Mouse (Mus musculus) CD4-positive helper T cell, adult 2 months (primary cell): ENCODE measurements at regions not wholly inside any gene's neighbourhood (a gene's known extent, or its start where the extent isn't known, plus 50 kb on each side); places are given as distances from the start of the nearest gene placed in this dataset.
A peak's percentile ranks its signal among the peaks of the same experiment; 100 is the strongest.

Source experiments
- DNase-seq: peaks from one replicate; pipeline ENCODE4 v3.0.0-alpha.2; 2012; ENCODE audit warnings: low read depth, missing footprints, low spot score

GRCm38 (mm10) chr2:124718985-124719384, 348.9 kb upstream of the Slc24a5 start:
- DNase-seq, result no peak

- DNase-seq, result peak; percentile 51
These were observed 348.0 kb upstream of the Slc24a5 start for GRCm38 (mm10) chr2:124719820-124720478.

- no peak for DNase-seq
These were observed 347.1 kb upstream of the Slc24a5 start for GRCm38 (mm10) chr2:124720593-124721445.

GRCm38 (mm10) chr2:124724171-124724570, 343.8 kb upstream of the Slc24a5 start:
- no peak for DNase-seq

- no peak for DNase-seq
These were observed 343.0 kb upstream of the Slc24a5 start for GRCm38 (mm10) chr2:124724827-124725480.

GRCm38 (mm10) chr2:124727979-124728378, 339.9 kb upstream of the Slc24a5 start:
- no peak for DNase-seq

GRCm38 (mm10) chr2:124732593-124732992, 335.3 kb upstream of the Slc24a5 start:
- peak; percentile 62 for DNase-seq

GRCm38 (mm10) chr2:124740848-124741247, 327.1 kb upstream of the Slc24a5 start:
- DNase-seq, result no peak

- no peak for DNase-seq
These were observed 325.0 kb upstream of the Slc24a5 start for GRCm38 (mm10) chr2:124742964-124743363.

- DNase-seq, result no peak
These were observed 322.9 kb upstream of the Slc24a5 start for GRCm38 (mm10) chr2:124745045-124745444.

GRCm38 (mm10) chr2:124747119-124747518, 320.8 kb upstream of the Slc24a5 start:
- no peak for DNase-seq

- no peak for DNase-seq
These were observed 320.3 kb upstream of the Slc24a5 start for GRCm38 (mm10) chr2:124747627-124748026.

- peak; percentile 5 for DNase-seq
These were observed 316.1 kb upstream of the Slc24a5 start for GRCm38 (mm10) chr2:124751832-124752231.

GRCm38 (mm10) chr2:124753717-124754116, 314.2 kb upstream of the Slc24a5 start:
- DNase-seq, result no peak

- DNase-seq, result no peak
These were observed 312.7 kb upstream of the Slc24a5 start for GRCm38 (mm10) chr2:124755244-124755643.

GRCm38 (mm10) chr2:124758992-124759391, 308.9 kb upstream of the Slc24a5 start:
- no peak for DNase-seq

- no peak for DNase-seq
These were observed 304.3 kb upstream of the Slc24a5 start for GRCm38 (mm10) chr2:124763650-124764049.

GRCm38 (mm10) chr2:124764186-124764910, 303.6 kb upstream of the Slc24a5 start:
- DNase-seq, result no peak

GRCm38 (mm10) chr2:124769267-124769967, 298.5 kb upstream of the Slc24a5 start:
- DNase-seq, result no peak

GRCm38 (mm10) chr2:124770028-124770427, 297.9 kb upstream of the Slc24a5 start:
- no peak for DNase-seq
